Comparison of ENCODE assay signal across 15 mouse cellular contexts in the genomic region with DNA sequence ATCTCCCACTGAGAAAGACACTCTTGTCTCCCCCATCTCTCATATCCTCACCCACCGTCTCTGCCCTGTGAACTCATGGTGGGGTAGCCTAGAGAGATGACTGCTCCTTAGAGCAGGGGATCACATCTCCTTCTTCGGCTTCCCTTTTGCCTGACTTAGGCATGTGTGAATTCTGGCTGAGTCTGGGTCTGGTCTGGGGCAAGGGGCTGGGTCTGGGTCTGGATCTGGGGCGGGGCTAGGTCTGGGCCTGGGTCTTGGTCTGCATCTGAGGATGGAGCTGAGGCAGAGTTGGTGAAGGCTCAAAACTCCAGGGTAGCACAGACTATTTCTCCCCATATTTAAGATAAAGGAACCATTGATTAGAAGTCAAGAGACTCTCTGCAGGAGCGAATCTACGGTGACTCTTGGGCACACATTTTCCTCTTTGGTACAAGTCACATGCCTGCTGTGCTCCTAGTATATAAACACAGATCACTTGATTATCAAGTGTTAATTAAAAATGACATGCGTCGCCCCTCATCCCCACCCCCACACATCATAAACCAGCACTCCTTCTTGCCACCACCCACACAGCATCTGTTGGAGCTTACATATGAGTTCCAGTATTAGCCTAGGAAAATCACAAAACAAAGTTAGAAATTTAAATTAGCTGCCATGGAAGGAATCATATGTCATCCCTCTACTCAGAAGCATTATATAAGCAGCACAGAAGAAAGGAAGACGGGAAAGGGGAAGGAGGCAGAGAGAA.
DNase-seq lines count a peak whose midpoint lies in the region; ATAC-seq and TF ChIP-seq lines count a peak whose summit lies in the region.
"Had no signal": no experiment of that assay in that cellular context is flagged by ENCODE, and none has a peak within 500 bp of the region (broad histone marks: within the 10 kb centered on the region; RNA-seq: fewer than 3 reads in every experiment).

No protein-coding gene starts in this region.

- no peak overlapping the region for H3K4me3 ChIP-seq in forebrain, embryonic 16.5 days (replicated peaks; ENCODE audit: low read length)
- H3K4me3 ChIP-seq in midbrain, embryonic 16.5 days (ENCODE audit: low read depth, low read length), result no peak overlapping the region
- H3K4me3 ChIP-seq: hindbrain, embryonic 15.5 days; midbrain, embryonic 15.5 days; neural tube, embryonic 15.5 days had no signal

- 67% methylated on average over 8 of the region's 8 CpGs for WGBS in forebrain, embryonic 16.5 days
- WGBS in midbrain, embryonic 16.5 days, result 78% methylated on average over 8 of the region's 8 CpGs

- H3K27me3 ChIP-seq in forebrain, embryonic 16.5 days (replicated peaks; ENCODE audit: control insufficient read depth, insufficient read depth, low read length), result no peaks in the 10 kb centered on the region
- no peaks in the 10 kb centered on the region for H3K27me3 ChIP-seq in midbrain, embryonic 16.5 days (ENCODE audit: control insufficient read depth, insufficient read depth, low read depth, low read length)
- H3K27me3 ChIP-seq: hindbrain, embryonic 15.5 days; midbrain, embryonic 15.5 days; neural tube, embryonic 15.5 days had no signal

- ATAC-seq in forebrain, embryonic 16.5 days, result peak; percentile 39; the same call in 1 of the 2 replicates
- ATAC-seq in midbrain, embryonic 16.5 days, result no peak
- ATAC-seq: CD4-positive, CD25-positive, alpha-beta regulatory T cell, adult 4 months; midbrain, embryonic 15.5 days had no signal

- peak; percentile 3 for DNase-seq in kidney, postnatal 10 days
- no peak for DNase-seq in kidney, postnatal 4 days
- DNase-seq in brain, embryonic 14.5 days (ENCODE audit: low read depth), result peak; percentile 63
- peak; percentile 65 to 69 for DNase-seq in layer of hippocampus, postnatal 36 days
- no peak for DNase-seq in adrenal gland, adult 2 months
- DNase-seq in adrenal gland, postnatal 4 days (ENCODE audit: low spot score in 2 of 2), result no peak
- DNase-seq: spleen, adult 18-20 months; thymus, adult 18-20 months had no signal

- H3K4me1 ChIP-seq in forebrain, embryonic 16.5 days (replicated peaks; ENCODE audit: control insufficient read depth, insufficient read depth, low read length), result peaks cover 23% of the 10 kb centered on the region
- peaks cover 11% of the 10 kb centered on the region for H3K4me1 ChIP-seq in midbrain, embryonic 16.5 days (ENCODE audit: control insufficient read depth, insufficient read depth, low read length)
- H3K4me1 ChIP-seq: neural tube, embryonic 15.5 days had no signal

- no peaks in the 10 kb centered on the region for H3K9me3 ChIP-seq in forebrain, embryonic 16.5 days (ENCODE audit: control insufficient read depth, low read length)
- H3K9me3 ChIP-seq in midbrain, embryonic 16.5 days (replicated peaks; ENCODE audit: control insufficient read depth, low read length, poor library complexity, severe bottlenecking), result no peaks in the 10 kb centered on the region
- H3K9me3 ChIP-seq: hindbrain, embryonic 15.5 days; midbrain, embryonic 15.5 days; neural tube, embryonic 15.5 days had no signal

- H3K27ac ChIP-seq in forebrain, embryonic 16.5 days (ENCODE audit: low read length), result 0 out of 2 replicates have a peak overlapping the region, but pooled peaks have one; percentile 41
- H3K27ac ChIP-seq in midbrain, embryonic 16.5 days (ENCODE audit: low read length), result no peak overlapping the region
- H3K27ac ChIP-seq: hindbrain, embryonic 15.5 days; midbrain, embryonic 15.5 days; neural tube, embryonic 15.5 days had no signal

- no peaks in the 10 kb centered on the region for H3K36me3 ChIP-seq in forebrain, embryonic 16.5 days (ENCODE audit: control insufficient read depth, insufficient read depth)
- no peaks in the 10 kb centered on the region for H3K36me3 ChIP-seq in midbrain, embryonic 16.5 days (ENCODE audit: control insufficient read depth, insufficient read depth, low read length)
- H3K36me3 ChIP-seq: hindbrain, embryonic 15.5 days; midbrain, embryonic 15.5 days; neural tube, embryonic 15.5 days had no signal

- no peak for TF ChIP-seq POLR2A in brain, embryonic 14.5 days (IDR thresholded peaks at IDR 0.05; ENCODE audit: borderline replicate concordance, extremely low read depth, insufficient read depth, insufficient read length, poor library complexity, severe bottlenecking)

- H3K4me2 ChIP-seq in forebrain, embryonic 16.5 days (ENCODE audit: low read length), result no peak overlapping the region
- H3K4me2 ChIP-seq in midbrain, embryonic 16.5 days (ENCODE audit: low read length), result no peak overlapping the region
- H3K4me2 ChIP-seq: heart, embryonic 11.5 days; hindbrain, embryonic 15.5 days; midbrain, embryonic 15.5 days; neural tube, embryonic 15.5 days had no signal

- no peak for TF ChIP-seq CTCF in brain, embryonic 14.5 days (IDR thresholded peaks at IDR 0.05; ENCODE audit: borderline replicate concordance, extremely low read depth, insufficient read depth, insufficient read length)

- no peak overlapping the region for H3K9ac ChIP-seq in forebrain, embryonic 16.5 days (replicated peaks; ENCODE audit: low read depth, low read length)
- H3K9ac ChIP-seq in midbrain, embryonic 16.5 days (ENCODE audit: low read depth, low read length), result no peak overlapping the region
- H3K9ac ChIP-seq: hindbrain, embryonic 15.5 days; midbrain, embryonic 15.5 days; neural tube, embryonic 15.5 days had no signal

Comparison
In these comparisons a context has a peak if more than half of its experiments do, and no peak if none do; other contexts are left out.
1. DNase-seq: peak in kidney, postnatal 10 days (single experiment), brain, embryonic 14.5 days (single experiment) and layer of hippocampus, postnatal 36 days (2 of 2); none in kidney, postnatal 4 days (0 of 2), adrenal gland, adult 2 months (single experiment) and adrenal gland, postnatal 4 days (0 of 2).